Mouse (Mus musculus): ENCODE results near the gene Bcl11a.
"Not testable (repeated sequence)": the region's sequence is repeated elsewhere in the genome, so short reads cannot be mapped to it uniquely, and the experiment has no call there.

The Bcl11a gene

GRCm38 (mm10) chr11:24100449-24101070 is 22.7 kb downstream of the Bcl11a start:
- no peak for DNase-seq

- no peak for DNase-seq
These were observed 23.8 kb downstream of the Bcl11a start for GRCm38 (mm10) chr11:24101625-24102024.

- no peak for DNase-seq
These were observed 24.5 kb downstream of the Bcl11a start for GRCm38 (mm10) chr11:24102372-24102771.

GRCm38 (mm10) chr11:24103128-24103742 is 25.4 kb downstream of the Bcl11a start:
- DNase-seq, result no peak

- no peak for DNase-seq
These were observed 29.6 kb downstream of the Bcl11a start for GRCm38 (mm10) chr11:24107414-24107813.

- no peak for DNase-seq
These were observed 31.1 kb downstream of the Bcl11a start for GRCm38 (mm10) chr11:24108974-24109373.

GRCm38 (mm10) chr11:24109388-24109787 is 31.5 kb downstream of the Bcl11a start:
- no peak for DNase-seq

- no peak for DNase-seq
These were observed 32.3 kb downstream of the Bcl11a start for GRCm38 (mm10) chr11:24110113-24110512.

GRCm38 (mm10) chr11:24111720-24112119 is 33.9 kb downstream of the Bcl11a start:
- no peak for DNase-seq

- no peak for DNase-seq
These were observed 37.3 kb downstream of the Bcl11a start for GRCm38 (mm10) chr11:24115017-24115752.

GRCm38 (mm10) chr11:24116041-24116440 is 38.2 kb downstream of the Bcl11a start:
- DNase-seq, result no peak

GRCm38 (mm10) chr11:24116582-24117318 is 38.9 kb downstream of the Bcl11a start:
- no peak for DNase-seq

- no peak for DNase-seq
These were observed 43.3 kb downstream of the Bcl11a start for GRCm38 (mm10) chr11:24121136-24121535.

GRCm38 (mm10) chr11:24122899-24123298 is 45.0 kb downstream of the Bcl11a start:
- DNase-seq, result peak in 1 of 2 experiments; percentile 11

- no peak for DNase-seq
These were observed 46.1 kb downstream of the Bcl11a start for GRCm38 (mm10) chr11:24123991-24124390.

- no peak for DNase-seq
These were observed 47.2 kb downstream of the Bcl11a start for GRCm38 (mm10) chr11:24125098-24125497.

GRCm38 (mm10) chr11:24128001-24128400 is 50.1 kb downstream of the Bcl11a start:
- DNase-seq, result no peak

GRCm38 (mm10) chr11:24128880-24129279 is 51.0 kb downstream of the Bcl11a start:
- DNase-seq, result not testable (repeated sequence)

GRCm38 (mm10) chr11:24129358-24130185 is 51.7 kb downstream of the Bcl11a start:
- DNase-seq, result no peak

GRCm38 (mm10) chr11:24130186-24130760 is 52.4 kb downstream of the Bcl11a start:
- DNase-seq, result no peak

- no peak for DNase-seq
These were observed 54.0 kb downstream of the Bcl11a start for GRCm38 (mm10) chr11:24131818-24132217.

- DNase-seq, result no peak
These were observed 54.5 kb downstream of the Bcl11a start for GRCm38 (mm10) chr11:24132358-24132757.

Data from kidney, adult 8-10 months (tissue).